Mouse (Mus musculus) megakaryocyte, embryonic 14.5 days (primary cell): ENCODE measurements around the gene Kiss1r. TPM values are rescaled to one million over a fixed set of nuclear protein-coding genes. Genes with fewer than 3 reads are reported as not detected.

Experiments
- H3K27me3 ChIP-seq: replicated peaks from 2 replicates; pipeline ENCODE3; 2012; ENCODE audit warnings: inconsistent platforms
- H3K36me3 ChIP-seq: replicated peaks from 2 replicates; pipeline ENCODE3; 2012; ENCODE audit warnings: low read length, inconsistent platforms, mixed read lengths
- H3K4me1 ChIP-seq: 2 replicates; pipeline ENCODE4 v1.6.1; 2012; ENCODE audit warnings: inconsistent platforms
- H3K4me3 ChIP-seq: replicated peaks from 2 replicates; pipeline ENCODE3; 2012; ENCODE audit warnings: moderate library complexity, mild to moderate bottlenecking, inconsistent platforms
- H3K9me3 ChIP-seq: 2 replicates; pipeline ENCODE4 v1.6.1; 2012; ENCODE audit warnings: inconsistent platforms
- FLI1 ChIP-seq: IDR thresholded peaks from 2 replicates; pipeline ENCODE4 v1.6.1; 2012; ENCODE audit warnings: low read length, inconsistent platforms, mixed read lengths
- GATA1 ChIP-seq: IDR thresholded peaks from 3 replicates; pipeline ENCODE4 v1.6.1; 2012; ENCODE audit warnings: mixed read lengths, low read length, inconsistent platforms, borderline replicate concordance
- polyA plus RNA-seq: library from polyadenylated mRNA; stranded (reverse); fragments of >175 nt; gene quantifications from 2 replicates; pipeline ENCODE4 v1.2.3, GENCODE M21; 2012; ENCODE audit warnings: low replicate concordance; ENCODE audit not compliant: insufficient read depth

Kiss1r gene
- polyA plus RNA-seq, 1 experiment = 4.5 TPM

GRCm38 (mm10) chr10:79968181-79968580 lies 51.4 kb downstream of the Kiss1r start:
- Histone ChIP-seq H3K36me3 (peaks cover 63% of the 10 kb centered on the region), H3K27me3 (peaks cover 38% of the 10 kb centered on the region), H3K4me3 (no peak overlapping the region), H3K9me3 (no peaks in the 10 kb centered on the region), H3K4me1 (peaks cover 43% of the 10 kb centered on the region)
- no peak for TF ChIP-seq FLI1
- no peak for TF ChIP-seq GATA1

- Histone ChIP-seq H3K9me3 (no peaks in the 10 kb centered on the region), H3K27me3 (peaks cover 38% of the 10 kb centered on the region), H3K36me3 (peaks cover 63% of the 10 kb centered on the region), H3K4me3 (no peak overlapping the region), H3K4me1 (peaks cover 43% of the 10 kb centered on the region)
- TF ChIP-seq GATA1 (no peak), FLI1 (no peak)
Measured at GRCm38 (mm10) chr10:79969124-79969568, 52.4 kb downstream of the Kiss1r start.

- Histone ChIP-seq H3K4me3 (peak within 1 kb of the TSS; percentile 83), H3K4me1 (peaks cover 43% of the 10 kb centered on the region), H3K27me3 (peaks cover 38% of the 10 kb centered on the region), H3K36me3 (peaks cover 62% of the 10 kb centered on the region), H3K9me3 (0 out of 2 replicates have a peak, but pooled peaks cover 2% of the 10 kb centered on the region)
- TF ChIP-seq GATA1 (no peak), FLI1 (no peak)
Measured at GRCm38 (mm10) chr10:79970415-79971182, 53.8 kb downstream of the Kiss1r start, which contains the start of gene Grin3b. Grin3b (plus strand) TSS chr10:79970715.

- TF ChIP-seq GATA1 (no peak), FLI1 (no peak)
- Histone ChIP-seq H3K9me3 (peaks cover 7% of the 10 kb centered on the region), H3K27me3 (peaks cover 38% of the 10 kb centered on the region), H3K4me3 (peak overlapping the region; percentile 83), H3K4me1 (peaks cover 40% of the 10 kb centered on the region), H3K36me3 (peaks cover 62% of the 10 kb centered on the region)
Measured at GRCm38 (mm10) chr10:79971183-79971497, 54.4 kb downstream of the Kiss1r start.

Other genes with a start within 250 kb of the Kiss1r start
- 209 and 257 TPM in 2 replicates for gene Tpgs1, start 247.6 kb upstream of the Kiss1r start, polyA plus RNA-seq
- 451 and 1,194 TPM in 2 replicates for gene Cdc34, start 234.8 kb upstream of the Kiss1r start, polyA plus RNA-seq
- gene Gzmm, start 228.0 kb upstream of the Kiss1r start, polyA plus RNA-seq = 1.4 and 2.2 TPM in 2 replicates
- 2,144 and 3,272 TPM in 2 replicates for gene Bsg, start 212.5 kb upstream of the Kiss1r start, polyA plus RNA-seq
- gene Hcn2, start 200.3 kb upstream of the Kiss1r start, polyA plus RNA-seq = 1.5 and 1.8 TPM in 2 replicates
- 11.1 and 25.3 TPM in 2 replicates for gene Polrmt, start 170.4 kb upstream of the Kiss1r start, polyA plus RNA-seq
- gene Fgf22, start 161.9 kb upstream of the Kiss1r start, polyA plus RNA-seq = not detected in 2 replicates
- 302 and 542 TPM in 2 replicates for gene Rnf126, start 150.0 kb upstream of the Kiss1r start, polyA plus RNA-seq
- 1.6 TPM in 1 of 2 replicates, not detected in the other for gene Fstl3, start 139.7 kb upstream of the Kiss1r start, polyA plus RNA-seq
- gene Prss57, start 126.0 kb upstream of the Kiss1r start, polyA plus RNA-seq = 0.70 TPM in 1 of 2 replicates, not detected in the other
- 39.0 and 54.6 TPM in 2 replicates for gene Palm, start 123.4 kb upstream of the Kiss1r start, polyA plus RNA-seq
- 1.5 and 2.5 TPM in 2 replicates for gene Misp, start 96.0 kb upstream of the Kiss1r start, polyA plus RNA-seq
- gene Ptbp1, start 62.5 kb upstream of the Kiss1r start, polyA plus RNA-seq = 849 and 1,831 TPM in 2 replicates
- 96.7 and 434 TPM in 2 replicates for gene Prtn3, start 42.5 kb upstream of the Kiss1r start, polyA plus RNA-seq
- gene Plppr3, start 42.3 kb upstream of the Kiss1r start, polyA plus RNA-seq = 0.80 and 16.9 TPM in 2 replicates
- 5.6 and 23.2 TPM in 2 replicates for gene Elane, start 30.7 kb upstream of the Kiss1r start, polyA plus RNA-seq
- not detected in 2 replicates for gene Cfd, start 26.1 kb upstream of the Kiss1r start, polyA plus RNA-seq
- gene Med16, start 8.0 kb upstream of the Kiss1r start, polyA plus RNA-seq = 32.2 and 85.7 TPM in 2 replicates
- gene Gm26602, start 6.1 kb upstream of the Kiss1r start, polyA plus RNA-seq = not detected in 2 replicates
- gene R3hdm4, start 4.2 kb downstream of the Kiss1r start, polyA plus RNA-seq = 418 and 597 TPM in 2 replicates
- gene Arid3a, start 10.1 kb downstream of the Kiss1r start, polyA plus RNA-seq = 89.7 and 142 TPM in 2 replicates
- gene Wdr18, start 43.2 kb downstream of the Kiss1r start, polyA plus RNA-seq = 22.2 and 23.8 TPM in 2 replicates
- not detected in 2 replicates for gene Grin3b, start 53.7 kb downstream of the Kiss1r start, polyA plus RNA-seq
- gene Tmem259, start 67.4 kb downstream of the Kiss1r start, polyA plus RNA-seq = 293 and 686 TPM in 2 replicates
- gene Cnn2, start 71.6 kb downstream of the Kiss1r start, polyA plus RNA-seq = 1,011 and 1,303 TPM in 2 replicates
- 47.4 and 62.2 TPM in 2 replicates for gene Abca7, start 79.5 kb downstream of the Kiss1r start, polyA plus RNA-seq
- 375 and 477 TPM in 2 replicates for gene Arhgap45, start 99.7 kb downstream of the Kiss1r start, polyA plus RNA-seq
- gene Polr2e, start 122.8 kb downstream of the Kiss1r start, polyA plus RNA-seq = 147 and 260 TPM in 2 replicates
- 3,942 and 9,172 TPM in 2 replicates for gene Gpx4, start 130.2 kb downstream of the Kiss1r start, polyA plus RNA-seq
- gene Sbno2, start 188.6 kb downstream of the Kiss1r start, polyA plus RNA-seq = 151 and 347 TPM in 2 replicates
- 153 and 200 TPM in 2 replicates for gene Stk11, start 198.8 kb downstream of the Kiss1r start, polyA plus RNA-seq
- gene Atp5d, start 221.7 kb downstream of the Kiss1r start, polyA plus RNA-seq = 1,192 and 1,533 TPM in 2 replicates
- 4.8 and 11.7 TPM in 2 replicates for gene Cbarp, start 223.9 kb downstream of the Kiss1r start, polyA plus RNA-seq
- gene Midn, start 231.3 kb downstream of the Kiss1r start, polyA plus RNA-seq = 171 and 203 TPM in 2 replicates
- 27.7 and 39.5 TPM in 2 replicates for gene Cirbp, start 249.0 kb downstream of the Kiss1r start, polyA plus RNA-seq